8 mouse cellular contexts compared by ENCODE assay signal in the genomic region with DNA sequence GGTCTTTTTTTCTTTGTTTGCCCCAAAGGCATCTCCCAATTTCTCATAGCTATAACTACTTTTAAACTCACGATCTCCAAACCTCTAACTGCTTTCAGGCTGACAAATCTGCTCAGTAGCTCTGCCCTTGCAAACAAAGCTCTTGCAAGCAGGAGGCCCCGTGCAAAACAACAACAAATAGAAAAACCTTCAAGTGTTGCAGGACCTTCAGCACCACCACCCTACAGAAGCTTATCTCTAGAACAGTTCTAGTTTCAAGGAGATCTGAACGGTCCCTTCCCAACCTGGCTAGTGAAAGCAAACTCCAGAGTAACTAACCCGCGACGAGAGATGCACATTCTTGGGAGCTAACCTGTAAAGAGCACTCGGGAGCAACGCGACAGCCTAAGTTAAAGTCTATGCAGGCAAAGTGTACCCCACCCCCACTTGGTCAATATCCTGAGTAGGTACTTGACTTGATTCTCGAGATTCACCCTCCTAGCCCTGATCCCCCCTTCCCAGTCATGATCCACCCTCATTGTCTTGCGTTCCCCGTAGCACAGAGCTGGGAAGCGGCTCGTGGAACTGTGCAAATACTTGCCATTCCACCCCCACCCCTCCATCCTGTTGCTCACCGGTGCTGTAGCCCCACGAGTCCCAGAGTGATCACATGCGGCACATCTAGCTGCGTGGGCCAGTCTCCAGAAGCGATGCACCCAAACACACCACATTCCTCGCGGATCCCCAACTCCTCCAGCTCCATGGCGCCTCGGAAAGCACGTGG. TPM values are rescaled to one million over a fixed set of nuclear protein-coding genes. Genes with fewer than 3 reads are reported as not detected.
DNase-seq lines count a peak whose midpoint lies in the region; ATAC-seq and TF ChIP-seq lines count a peak whose summit lies in the region.

No protein-coding gene starts in this region.

- H3K27ac ChIP-seq in gastrocnemius, adult 2 months, result peak overlapping the region; percentile 99
- no peak overlapping the region; the same call in 1 of the 2 replicates for H3K27ac ChIP-seq in midbrain, embryonic 11.5 days (ENCODE audit: low read depth, low read length)

- H3K9ac ChIP-seq in midbrain, embryonic 11.5 days (ENCODE audit: low read length), result peak overlapping the region; percentile 84

- WGBS in midbrain, embryonic 11.5 days, result under 1% methylated on average over 24 of the region's 24 CpGs

- H3K36me3 ChIP-seq in midbrain, embryonic 11.5 days (ENCODE audit: control insufficient read depth, insufficient read depth, low read length), result no peaks in the 10 kb centered on the region

- H3K27me3 ChIP-seq in midbrain, embryonic 11.5 days (ENCODE audit: control insufficient read depth, insufficient read depth, low read length), result no peaks in the 10 kb centered on the region

- no peaks in the 10 kb centered on the region for H3K9me3 ChIP-seq in midbrain, embryonic 11.5 days (ENCODE audit: control insufficient read depth, low read length)

- TF ChIP-seq CTCF in gastrocnemius, adult 2 months (IDR thresholded peaks at IDR 0.05), result no peak

- peaks cover 12% of the 10 kb centered on the region for H3K4me1 ChIP-seq in midbrain, embryonic 11.5 days (ENCODE audit: control insufficient read depth, insufficient read depth, low read length)

- H3K4me2 ChIP-seq in midbrain, embryonic 11.5 days, result peak overlapping the region; percentile 80

- peak overlapping the region; percentile 91 for H3K4me3 ChIP-seq in gastrocnemius, adult 2 months
- peak overlapping the region; percentile 73 for H3K4me3 ChIP-seq in midbrain, embryonic 11.5 days (ENCODE audit: low read depth, low read length)

- no peak for DNase-seq in gastrocnemius, adult 2 months
- DNase-seq in gastrocnemius, adult 8-10 months (ENCODE audit: low spot score in 2 of 2), result no peak
- DNase-seq in thymus, postnatal 0 days (ENCODE audit: low spot score), result peak; percentile 21
- DNase-seq in thymus, postnatal 36 days, result no peak
- DNase-seq in midbrain, embryonic 11.5 days (ENCODE audit: low spot score, missing footprints), result peak; percentile 98
- no peak for DNase-seq in adrenal gland, adult 8-10 months
- no peak for DNase-seq in urinary bladder, postnatal 10 days (ENCODE audit: low spot score)

- intact Hi-C loops in gastrocnemius, adult 2 months (cut with DNase I), result loop anchor here (2.0 kb wide), 1 partner anchor 46 kb away; a partner anchor contains a TSS

- ATAC-seq in inflammation-experienced regulatory T-cells, adult 6 months, result peak; percentile 49
- ATAC-seq in midbrain, embryonic 11.5 days (ENCODE audit: low FRiP score), result no peak

RNA-seq across cellular contexts. Expression of a gene that starts 0.6 kb away (rescaled TPM):
- 100 to 1,000 TPM; 129 to 139 TPM for total RNA-seq in gastrocnemius, adult 2 months (2021)
- 100 to 1,000 TPM; 150 to 159 (median 158) TPM for total RNA-seq in gastrocnemius, adult 8-10 months (2022)
- 200 and 225 TPM in 2 replicates for polyA plus RNA-seq in thymus, postnatal 0 days (2015; fragmentation: Nextera tagmentation; extraction: Ambion mirVana)
- polyA plus RNA-seq in inflammation-experienced regulatory T-cells, adult 6 months (2017; shearing (Covaris generic)), result 100 to 1,000 TPM; 164 to 233 (median 183) TPM
- 417 and 427 TPM in 2 replicates for polyA plus RNA-seq in midbrain, embryonic 11.5 days (2014; fragmentation: Nextera tagmentation; extraction: Ambion mirVana)
- total RNA-seq in adrenal gland, adult 8-10 months (2022), result 100 to 1,000 TPM; 160 to 214 (median 189) TPM

RNA-seq across cellular contexts. Expression of a gene that starts 0.9 kb away (rescaled TPM):
- total RNA-seq in gastrocnemius, adult 2 months (2021), result 10 to 100 TPM; 21.2 to 21.8 TPM
- 10 to 100 TPM; 21.7 to 26.1 (median 25.5) TPM for total RNA-seq in gastrocnemius, adult 8-10 months (2022)
- polyA plus RNA-seq in thymus, postnatal 0 days (2015; fragmentation: Nextera tagmentation; extraction: Ambion mirVana), result 41.7 and 45.4 TPM in 2 replicates
- 10 to 100 TPM; 24.3 to 31.7 (median 27.8) TPM for polyA plus RNA-seq in inflammation-experienced regulatory T-cells, adult 6 months (2017; shearing (Covaris generic))
- polyA plus RNA-seq in midbrain, embryonic 11.5 days (2014; fragmentation: Nextera tagmentation; extraction: Ambion mirVana), result 39.5 and 39.6 TPM in 2 replicates
- 10 to 100 TPM; 15.8 to 26.3 (median 19.0) TPM for total RNA-seq in adrenal gland, adult 8-10 months (2022)

RNA-seq across cellular contexts. Expression of a gene that starts 24.0 kb away (rescaled TPM):
- total RNA-seq in gastrocnemius, adult 2 months (2021), result 10 to 100 TPM; 46.6 to 55.9 TPM
- 10 to 100 TPM; 46.9 to 53.4 (median 49.4) TPM for total RNA-seq in gastrocnemius, adult 8-10 months (2022)
- 67.9 and 68.4 TPM in 2 replicates for polyA plus RNA-seq in thymus, postnatal 0 days (2015; fragmentation: Nextera tagmentation; extraction: Ambion mirVana)
- 100 to 1,000 TPM; 121 to 153 (median 146) TPM for polyA plus RNA-seq in inflammation-experienced regulatory T-cells, adult 6 months (2017; shearing (Covaris generic))
- polyA plus RNA-seq in midbrain, embryonic 11.5 days (2014; fragmentation: Nextera tagmentation; extraction: Ambion mirVana), result 71.9 and 74.5 TPM in 2 replicates
- total RNA-seq in adrenal gland, adult 8-10 months (2022), result 100 to 1,000 TPM; 124 to 171 (median 156) TPM

RNA-seq across cellular contexts. Expression of a gene that starts 45.2 kb away (rescaled TPM):
- total RNA-seq in gastrocnemius, adult 2 months (2021), result 10 to 100 TPM in 1 of 2 experiments, 1 to 10 TPM in 1; 9.6 to 12.9 TPM
- 10 to 100 TPM in 3 of 4 experiments, 1 to 10 TPM in 1; 8.6 to 14.5 (median 12.0) TPM for total RNA-seq in gastrocnemius, adult 8-10 months (2022)
- polyA plus RNA-seq in thymus, postnatal 0 days (2015; fragmentation: Nextera tagmentation; extraction: Ambion mirVana), result 13.5 and 14.8 TPM in 2 replicates
- polyA plus RNA-seq in inflammation-experienced regulatory T-cells, adult 6 months (2017; shearing (Covaris generic)), result 10 to 100 TPM; 12.1 to 19.8 (median 13.9) TPM
- polyA plus RNA-seq in midbrain, embryonic 11.5 days (2014; fragmentation: Nextera tagmentation; extraction: Ambion mirVana), result 15.6 and 17.3 TPM in 2 replicates
- 10 to 100 TPM; 14.7 to 28.9 (median 21.4) TPM for total RNA-seq in adrenal gland, adult 8-10 months (2022)

RNA-seq across cellular contexts. Expression of a gene that starts 53.3 kb away (rescaled TPM):
- total RNA-seq in gastrocnemius, adult 2 months (2021), result not detected
- total RNA-seq in gastrocnemius, adult 8-10 months (2022), result not detected
- polyA plus RNA-seq in thymus, postnatal 0 days (2015; fragmentation: Nextera tagmentation; extraction: Ambion mirVana), result 0.26 TPM in 1 of 2 replicates, not detected in the other
- not detected for polyA plus RNA-seq in inflammation-experienced regulatory T-cells, adult 6 months (2017; shearing (Covaris generic))
- 0.37 TPM in 1 of 2 replicates, not detected in the other for polyA plus RNA-seq in midbrain, embryonic 11.5 days (2014; fragmentation: Nextera tagmentation; extraction: Ambion mirVana)
- total RNA-seq in adrenal gland, adult 8-10 months (2022), result not detected

Comparison
In these comparisons a context has a peak if more than half of its experiments do, and no peak if none do; other contexts are left out.
1. DNase-seq: peak in thymus, postnatal 0 days (single experiment) and midbrain, embryonic 11.5 days (single experiment); none in gastrocnemius, adult 2 months (single experiment), gastrocnemius, adult 8-10 months (0 of 2), thymus, postnatal 36 days (0 of 2), adrenal gland, adult 8-10 months (single experiment) and urinary bladder, postnatal 10 days (single experiment).